Mouse (Mus musculus): Measurements from ENCODE around the gene Osbpl7. TPM values are rescaled to one million over a fixed set of nuclear protein-coding genes. Genes with fewer than 3 reads are reported as not detected.

Osbpl7 gene
- 21.9 TPM for polyA plus RNA-seq (2017; shearing (Covaris generic))

DNA sequence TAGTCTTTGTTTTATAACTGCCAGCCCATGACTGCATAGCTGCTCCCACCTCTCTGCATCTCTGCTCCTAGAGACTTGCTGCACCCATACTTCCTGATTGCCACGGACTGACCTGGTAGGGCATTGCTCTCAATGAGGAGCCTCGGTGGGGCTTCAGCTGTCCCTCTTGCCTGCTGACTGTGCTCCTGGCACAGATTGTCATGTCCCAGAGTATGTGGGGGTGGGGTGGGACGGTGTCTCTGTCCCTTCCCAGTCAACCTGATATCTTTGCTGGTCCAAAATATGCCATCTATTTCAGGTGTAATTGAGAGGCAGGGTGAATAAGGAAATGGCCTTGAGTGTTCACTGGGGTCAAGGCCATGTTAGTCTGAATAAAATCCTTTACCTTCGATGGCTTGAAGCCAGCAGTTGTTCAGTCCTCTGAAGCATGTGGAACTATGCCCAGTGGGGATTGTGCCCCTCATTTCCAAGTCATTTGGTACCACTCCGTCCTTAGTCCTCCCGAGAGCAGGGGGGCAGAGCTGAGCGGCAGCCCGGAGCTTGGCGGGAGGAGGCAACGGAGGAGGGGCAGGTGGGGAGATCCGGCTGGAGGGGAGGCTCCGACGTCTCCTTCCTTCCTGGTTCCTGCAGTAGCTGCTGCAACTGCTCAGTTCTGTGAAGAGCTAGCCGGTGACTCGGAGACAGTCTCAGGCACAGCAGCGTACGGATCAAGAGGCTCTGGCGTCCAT, at the start of gene Osbpl7:
Osbpl7 (plus strand) TSS at position 413 of the 728 bp plus-strand sequence.

DNA sequence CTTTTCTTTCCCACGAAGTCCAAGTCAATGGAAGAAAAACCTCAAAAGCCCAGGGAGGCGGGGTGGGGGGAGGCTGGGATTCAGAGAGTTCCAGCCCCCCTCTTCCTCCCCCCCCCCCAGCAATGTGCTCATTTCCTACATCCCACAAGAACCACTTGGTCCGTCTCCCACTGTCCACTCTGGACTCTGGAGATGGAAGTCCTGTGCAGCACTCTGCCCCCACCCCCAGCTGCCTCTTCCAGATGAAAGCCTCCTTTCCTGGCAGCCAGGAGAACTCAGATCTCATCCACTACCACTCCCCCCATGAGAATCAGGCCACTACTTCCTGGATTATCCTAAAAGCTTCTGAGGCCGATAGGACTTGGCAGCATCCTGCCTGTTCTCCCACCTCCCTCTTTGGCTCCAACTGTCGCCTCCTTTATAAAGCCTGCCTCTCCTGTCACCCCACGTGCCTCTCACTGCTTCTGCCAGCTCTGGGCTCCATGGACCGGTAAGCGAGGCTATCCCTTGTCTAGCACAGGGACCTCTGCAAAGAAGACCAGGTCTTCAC, 37.2 kb upstream of the Osbpl7 start, which contains the start of gene Sp6:
Sp6 (plus strand) TSS at position 274 of the 550 bp plus-strand sequence.

GRCm38 (mm10) chr11:97029686-97030417, 20.6 kb upstream of the Osbpl7 start, which contains the start of gene Scrn2:
TSS of gene Scrn2 (plus strand) at chr11:97029938.

DNA sequence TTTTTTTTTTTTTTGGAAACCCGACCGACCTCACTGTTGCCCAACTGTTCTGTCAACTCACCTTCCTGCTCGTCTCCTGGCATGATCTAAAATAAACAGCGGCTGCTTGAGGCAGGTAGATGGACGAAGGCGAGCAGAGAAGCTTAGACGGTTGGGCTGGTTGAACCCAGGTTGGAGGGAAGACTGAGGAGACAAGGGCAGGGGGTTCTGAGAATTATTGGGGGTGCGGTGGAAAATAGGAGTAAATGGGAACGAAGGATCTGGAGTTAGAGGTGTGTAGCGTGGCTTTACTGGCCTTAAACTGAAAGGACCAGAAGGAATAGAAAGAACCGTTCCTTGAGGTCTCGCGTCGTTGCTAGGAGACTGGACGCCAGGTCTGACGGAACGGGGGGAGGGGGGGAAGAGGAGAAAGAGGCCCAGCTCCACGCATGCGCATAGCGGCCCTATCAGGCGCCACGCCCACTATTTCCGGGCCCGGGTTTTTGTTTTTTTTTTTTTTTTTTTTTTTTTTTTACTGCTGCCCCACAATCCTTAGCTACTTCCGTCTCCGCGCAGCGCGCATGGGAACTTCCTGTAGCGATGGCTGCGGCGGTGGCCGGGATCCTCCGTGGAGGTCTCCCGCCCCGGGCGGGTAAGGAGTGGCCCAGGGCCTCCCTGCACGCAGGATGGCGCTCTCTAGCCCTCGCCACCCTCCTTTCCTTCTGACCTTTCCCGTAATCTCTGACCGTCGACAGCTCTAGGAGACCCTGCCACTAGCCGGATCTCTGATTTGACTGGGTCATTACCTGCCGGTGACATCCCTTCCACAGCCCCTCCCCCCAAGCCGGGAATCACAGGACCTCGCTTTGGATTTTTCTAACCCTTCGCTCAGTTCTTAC, 9.2 kb upstream of the Osbpl7 start, which contains the start of the genes Lrrc46 and Mrpl10:
Lrrc46 (minus strand) TSS at position 386 of the 878 bp plus-strand sequence.
Mrpl10 (plus strand) TSS at position 539 of the 878 bp plus-strand sequence.

DNA sequence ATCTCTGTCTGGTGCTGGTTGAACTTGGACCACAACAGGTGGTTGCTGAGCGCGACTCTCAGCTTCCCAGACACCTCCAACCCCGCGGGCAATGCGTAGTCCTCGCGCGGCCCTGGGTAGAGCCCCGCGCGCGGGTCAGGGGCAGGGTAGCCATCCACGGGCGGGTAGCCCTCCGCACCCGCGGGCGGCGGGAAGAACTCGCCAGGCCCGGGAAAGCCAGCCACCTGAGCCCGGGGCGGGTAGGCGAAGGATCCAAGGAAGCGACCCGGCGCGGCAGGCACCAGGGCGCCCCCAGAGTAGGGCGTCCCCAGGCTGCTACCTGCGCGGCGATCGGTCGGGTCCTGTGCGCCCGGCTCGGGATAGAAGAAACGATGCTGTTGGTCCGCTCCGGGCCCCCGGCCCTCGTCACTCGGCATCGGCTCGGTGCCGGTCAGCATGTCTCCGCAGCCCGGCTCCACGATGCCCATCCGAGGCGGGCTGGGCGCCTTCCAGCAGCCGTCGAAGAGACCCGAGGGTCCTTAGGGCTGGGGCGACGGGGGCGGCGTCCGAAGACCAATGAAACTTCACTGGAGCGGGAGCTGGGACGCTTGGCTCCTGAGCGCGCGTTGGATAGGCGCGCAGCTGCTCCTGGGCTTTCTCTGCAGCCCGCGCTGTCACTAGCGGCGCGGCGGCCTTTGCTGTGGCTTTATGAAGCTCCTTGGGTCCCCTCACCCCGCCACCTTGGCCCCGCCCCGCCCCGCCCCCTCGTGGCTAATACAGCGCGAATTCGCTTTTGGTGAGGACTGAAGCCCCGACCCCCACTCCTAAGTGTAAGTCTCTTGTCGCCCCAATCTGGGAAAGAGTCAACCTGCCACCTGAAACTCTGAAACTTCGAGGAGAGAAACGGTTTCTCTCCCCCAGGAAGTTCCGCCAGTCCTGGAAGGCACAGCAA, 64.5 kb downstream of the Osbpl7 start, which contains the start of gene Tbx21:
Tbx21 (minus strand) TSS at position 661 of the 931 bp plus-strand sequence.

Other genes starting within 250 kb of the Osbpl7 start
- gene Nfe2l1, start 220.7 kb upstream of the Osbpl7 start, polyA plus RNA-seq (2017; shearing (Covaris generic)), result 56.1 TPM
- gene Copz2, start 200.8 kb upstream of the Osbpl7 start, polyA plus RNA-seq (2017; shearing (Covaris generic)), result not detected
- 76.6 TPM for gene Cdk5rap3, start 134.1 kb upstream of the Osbpl7 start, polyA plus RNA-seq (2017; shearing (Covaris generic))
- gene Prr15l, start 122.5 kb upstream of the Osbpl7 start, polyA plus RNA-seq (2017; shearing (Covaris generic)), result 0.67 TPM
- 36.5 TPM for gene Pnpo, start 106.6 kb upstream of the Osbpl7 start, polyA plus RNA-seq (2017; shearing (Covaris generic))
- gene Sp2, start 67.7 kb upstream of the Osbpl7 start, polyA plus RNA-seq (2017; shearing (Covaris generic)), result 82.1 TPM
- 1.9 TPM for gene Sp6, start 37.2 kb upstream of the Osbpl7 start, polyA plus RNA-seq (2017; shearing (Covaris generic))
- 4.8 TPM for gene Scrn2, start 20.7 kb upstream of the Osbpl7 start, polyA plus RNA-seq (2017; shearing (Covaris generic))
- not detected for gene Lrrc46, start 9.2 kb upstream of the Osbpl7 start, polyA plus RNA-seq (2017; shearing (Covaris generic))
- 33.7 TPM for gene Mrpl10, start 9.1 kb upstream of the Osbpl7 start, polyA plus RNA-seq (2017; shearing (Covaris generic))
- 278 TPM for gene Tbx21, start 64.7 kb downstream of the Osbpl7 start, polyA plus RNA-seq (2017; shearing (Covaris generic))
- 7.9 TPM for gene Tbkbp1, start 100.9 kb downstream of the Osbpl7 start, polyA plus RNA-seq (2017; shearing (Covaris generic))
- 19.9 TPM for gene Kpnb1, start 137.3 kb downstream of the Osbpl7 start, polyA plus RNA-seq (2017; shearing (Covaris generic))
- 35.3 TPM for gene Npepps, start 230.0 kb downstream of the Osbpl7 start, polyA plus RNA-seq (2017; shearing (Covaris generic))

Measured in effector memory CD4-positive, alpha-beta T cell, adult 7 months (primary cell).